24 mouse cellular contexts compared by ENCODE assay signal in the genomic region with DNA sequence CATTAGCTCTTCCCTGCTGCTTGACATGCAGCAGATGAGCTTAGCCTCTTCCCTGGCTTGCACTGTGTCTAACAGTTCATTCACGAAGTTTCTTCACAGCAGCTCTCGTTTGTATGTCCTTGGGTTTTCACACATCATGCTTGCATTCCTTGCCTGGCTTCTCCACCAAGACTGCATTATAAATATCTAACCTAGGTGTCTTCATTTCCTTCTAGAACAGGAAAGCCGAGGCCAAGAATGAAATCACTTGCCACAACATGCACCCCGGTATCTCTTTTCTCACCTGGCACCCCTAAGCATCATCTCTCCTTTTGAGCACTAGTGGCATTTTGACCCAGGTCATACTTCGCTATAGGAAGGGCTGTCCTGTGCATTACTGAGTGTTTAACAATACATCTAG. TPM values are rescaled to one million over a fixed set of nuclear protein-coding genes. Genes with fewer than 3 reads are reported as not detected.
DNase-seq lines count a peak whose midpoint lies in the region; ATAC-seq and TF ChIP-seq lines count a peak whose summit lies in the region.
"Had no signal": no experiment of that assay in that cellular context is flagged by ENCODE, and none has a peak within 500 bp of the region (broad histone marks: within the 10 kb centered on the region; RNA-seq: fewer than 3 reads in every experiment).

No protein-coding gene starts in this region.

- no peak overlapping the region for H3K4me2 ChIP-seq in intestine, embryonic 14.5 days (ENCODE audit: low read length)
- H3K4me2 ChIP-seq in intestine, postnatal 0 days (replicated peaks; ENCODE audit: low read depth) = no peak overlapping the region
- H3K4me2 ChIP-seq: embryonic facial prominence, embryonic 12.5 days; embryonic facial prominence, embryonic 15.5 days; heart, embryonic 13.5 days; hindbrain, embryonic 12.5 days; hindbrain, embryonic 15.5 days had no signal

- H3K27me3 ChIP-seq in intestine, embryonic 14.5 days (replicated peaks; ENCODE audit: control insufficient read depth, insufficient read depth, low read length) = no peaks in the 10 kb centered on the region
- H3K27me3 ChIP-seq in intestine, postnatal 0 days (replicated peaks; ENCODE audit: control insufficient read depth, insufficient read depth, low read length) = no peaks in the 10 kb centered on the region
- no peaks in the 10 kb centered on the region for H3K27me3 ChIP-seq in megakaryocyte, embryonic 14.5 days (replicated peaks)
- peaks cover 19% of the 10 kb centered on the region for H3K27me3 ChIP-seq in hindbrain, embryonic 10.5 days (ENCODE audit: insufficient read depth, poor library complexity, severe bottlenecking)
- H3K27me3 ChIP-seq: embryonic facial prominence, embryonic 12.5 days; embryonic facial prominence, embryonic 15.5 days; heart, embryonic 13.5 days; hindbrain, embryonic 12.5 days had no signal

- H3K36me3 ChIP-seq in intestine, embryonic 14.5 days (ENCODE audit: control insufficient read depth, insufficient read depth, low read length) = no peaks in the 10 kb centered on the region
- no peaks in the 10 kb centered on the region for H3K36me3 ChIP-seq in intestine, postnatal 0 days (ENCODE audit: control insufficient read depth, insufficient read depth)
- H3K36me3 ChIP-seq in megakaryocyte, embryonic 14.5 days (replicated peaks; ENCODE audit: low read length) = peaks cover 13% of the 10 kb centered on the region
- H3K36me3 ChIP-seq in hindbrain, embryonic 10.5 days = no peaks in the 10 kb centered on the region
- H3K36me3 ChIP-seq: embryonic facial prominence, embryonic 12.5 days; embryonic facial prominence, embryonic 15.5 days; heart, embryonic 10.5 days; heart, embryonic 13.5 days; hindbrain, embryonic 12.5 days; hindbrain, embryonic 15.5 days had no signal

- H3K4me1 ChIP-seq in intestine, embryonic 14.5 days (replicated peaks; ENCODE audit: control insufficient read depth, insufficient read depth, low read length) = peaks cover 11% of the 10 kb centered on the region
- H3K4me1 ChIP-seq in intestine, postnatal 0 days (replicated peaks; ENCODE audit: control insufficient read depth, insufficient read depth, low read length) = 0 out of 2 replicates have a peak, but pooled peaks cover 3% of the 10 kb centered on the region
- peaks cover 75% of the 10 kb centered on the region for H3K4me1 ChIP-seq in megakaryocyte, embryonic 14.5 days
- H3K4me1 ChIP-seq in hindbrain, embryonic 10.5 days (replicated peaks) = peaks cover 17% of the 10 kb centered on the region

- DNase-seq in intestine, embryonic 14.5 days (ENCODE audit: low spot score) = peak; percentile 34
- peak; percentile 28 for DNase-seq in CD4-positive helper T cell, adult 2 months (ENCODE audit: low read depth, low spot score)
- no peak for DNase-seq in hindbrain, embryonic 10.5 days (ENCODE audit: low spot score)
- DNase-seq: B cell, adult 2 months; cerebellum, adult 11 months; cerebellum, adult 2 months; cerebellum, adult 9-11 months; cerebellum, postnatal 25 days; forebrain, postnatal 0 days; gastrocnemius, postnatal 10 days; gastrocnemius, postnatal 36 days; heart, adult 2 months; heart, postnatal 14 days; heart, postnatal 4 days had no signal

- no peak for TF ChIP-seq CTCF in intestine, postnatal 0 days (IDR thresholded peaks at IDR 0.05; ENCODE audit: low read depth)

- no peaks in the 10 kb centered on the region for H3K9me3 ChIP-seq in intestine, embryonic 14.5 days (ENCODE audit: control insufficient read depth, low read length)
- no peaks in the 10 kb centered on the region for H3K9me3 ChIP-seq in intestine, postnatal 0 days (ENCODE audit: control insufficient read depth)
- H3K9me3 ChIP-seq in megakaryocyte, embryonic 14.5 days = no peaks in the 10 kb centered on the region
- H3K9me3 ChIP-seq in hindbrain, embryonic 10.5 days = no peaks in the 10 kb centered on the region
- H3K9me3 ChIP-seq: embryonic facial prominence, embryonic 12.5 days; embryonic facial prominence, embryonic 15.5 days; heart, embryonic 10.5 days; heart, embryonic 13.5 days; hindbrain, embryonic 12.5 days; hindbrain, embryonic 15.5 days had no signal

- ATAC-seq in intestine, embryonic 14.5 days (replicated peaks; ENCODE audit: low FRiP score, low TSS enrichment, low read depth) = no peak
- no peak for ATAC-seq in intestine, postnatal 0 days
- no peak for ATAC-seq in megakaryocyte, adult 5-6 weeks (ENCODE audit: poor library complexity, severe bottlenecking)
- ATAC-seq: forebrain, embryonic 14.5 days; forebrain, postnatal 0 days had no signal

- no peak overlapping the region for H3K9ac ChIP-seq in intestine, embryonic 14.5 days (ENCODE audit: low read length)
- no peak overlapping the region for H3K9ac ChIP-seq in intestine, postnatal 0 days (ENCODE audit: low read depth, low read length)
- H3K9ac ChIP-seq: embryonic facial prominence, embryonic 12.5 days; embryonic facial prominence, embryonic 15.5 days; forebrain, postnatal 0 days; heart, embryonic 13.5 days; hindbrain, embryonic 12.5 days; hindbrain, embryonic 15.5 days had no signal

- H3K4me3 ChIP-seq in intestine, embryonic 14.5 days (ENCODE audit: low read depth, low read length) = no peak overlapping the region
- no peak overlapping the region for H3K4me3 ChIP-seq in intestine, postnatal 0 days (ENCODE audit: low read depth, low read length)
- H3K4me3 ChIP-seq in megakaryocyte, embryonic 14.5 days (replicated peaks) = peak overlapping the region; percentile 73
- no peak overlapping the region for H3K4me3 ChIP-seq in hindbrain, embryonic 10.5 days
- H3K4me3 ChIP-seq: embryonic facial prominence, embryonic 12.5 days; embryonic facial prominence, embryonic 15.5 days; heart, adult 2 months; heart, embryonic 10.5 days; heart, embryonic 13.5 days; hindbrain, embryonic 12.5 days; hindbrain, embryonic 15.5 days had no signal

- H3K27ac ChIP-seq in intestine, embryonic 14.5 days (ENCODE audit: low read depth) = no peak overlapping the region
- H3K27ac ChIP-seq in intestine, postnatal 0 days (ENCODE audit: low read depth, low read length) = no peak overlapping the region
- no peak overlapping the region for H3K27ac ChIP-seq in hindbrain, embryonic 10.5 days
- H3K27ac ChIP-seq: embryonic facial prominence, embryonic 12.5 days; embryonic facial prominence, embryonic 15.5 days; heart, adult 2 months; heart, embryonic 10.5 days; heart, embryonic 13.5 days; hindbrain, embryonic 12.5 days; hindbrain, embryonic 15.5 days had no signal

- 72% methylated on average over 5 of the region's 5 CpGs for WGBS in intestine, embryonic 14.5 days
- 78% methylated on average over 5 of the region's 5 CpGs for WGBS in intestine, postnatal 0 days
- 85% methylated on average over 5 of the region's 5 CpGs for WGBS in hindbrain, embryonic 10.5 days

RNA-seq across cellular contexts. Expression of a gene that starts 3.5 kb away (rescaled TPM):
- 83.2 and 91.9 TPM in 2 replicates for polyA plus RNA-seq in intestine, embryonic 14.5 days (2014; fragmentation: Nextera tagmentation; extraction: Ambion mirVana)
- polyA plus RNA-seq in intestine, postnatal 0 days (2015; fragmentation: Nextera tagmentation; extraction: Ambion mirVana) = 44.7 and 46.3 TPM in 2 replicates
- polyA plus RNA-seq in megakaryocyte, embryonic 14.5 days (2012; ENCODE audit: insufficient read depth, low replicate concordance) = 60.1 and 80.6 TPM in 2 replicates
- total RNA-seq in megakaryocyte, adult 5-6 weeks (2015) = 105 and 111 TPM in 2 replicates
- total RNA-seq in megakaryocyte, adult 5-6 weeks (2017) = 92.7 and 98.5 TPM in 2 replicates
- 43.0 and 50.9 TPM in 2 replicates for polyA plus RNA-seq in hindbrain, embryonic 10.5 days (2016; fragmentation: Nextera tagmentation; extraction: Ambion mirVana)
